Mouse (Mus musculus) MEL (cell line): Measurements from ENCODE around the gene Olfr1396. TPM values are rescaled to one million over a fixed set of nuclear protein-coding genes. Genes with fewer than 3 reads are reported as not detected.

Source experiments
- DNase-seq: peaks from one replicate; pipeline ENCODE4 v3.0.0; 2011; ENCODE audit warnings: low read depth, low spot score
- H3K27ac ChIP-seq: 2 replicates; pipeline ENCODE4 v1.5.1; 2012; ENCODE audit warnings: low read depth, mild to moderate bottlenecking, control low read depth, low read length, moderate library complexity; ENCODE audit not compliant: control insufficient read depth
- H3K27me3 ChIP-seq, 2 experiments: fragments of 150-350 bp in 1 of 2; sonication (generic) in 1 of 2; 2 replicates each; pipeline ENCODE4 v1.6.1; 2012; ENCODE audit warnings: low read length in 2 of 2, mild to moderate bottlenecking in 2 of 2, improper control_type of control experiment in 1 of 2, moderate library complexity in 1 of 2; ENCODE audit not compliant: insufficient read depth in 2 of 2, control insufficient read depth in 1 of 2
- H3K36me3 ChIP-seq, 2 experiments: 2 replicates each; pipeline ENCODE4 v1.6.1; 2012 to 2014; ENCODE audit warnings: low read length in 2 of 2, improper control_type of control experiment in 1 of 2, inconsistent platforms in 1 of 2, mild to moderate bottlenecking in 1 of 2; ENCODE audit not compliant: insufficient read depth in 2 of 2, control insufficient read depth in 1 of 2
- H3K4me1 ChIP-seq, 2 experiments: fragments of 150-350 bp in 1 of 2; sonication (generic) in 1 of 2; 2 replicates each; pipeline ENCODE4 v1.6.1; 2012; ENCODE audit warnings: low read length in 2 of 2, improper control_type of control experiment in 1 of 2, mild to moderate bottlenecking in 1 of 2; ENCODE audit not compliant: insufficient read depth in 2 of 2, control insufficient read depth in 1 of 2
- H3K4me3 ChIP-seq, 2 experiments: fragments of 150-350 bp in 1 of 2; sonication (generic) in 1 of 2; 2 replicates each; pipeline ENCODE4 v1.5.1; 2012; ENCODE audit warnings: low read depth in 2 of 2, low read length in 2 of 2, mild to moderate bottlenecking in 2 of 2, moderate library complexity in 2 of 2, control low read depth in 1 of 2, improper control_type of control experiment in 1 of 2; ENCODE audit not compliant: control insufficient read depth in 1 of 2, insufficient read depth in 1 of 2
- H3K79me2 ChIP-seq: 2 replicates; pipeline ENCODE4 v1.6.1; 2012; ENCODE audit warnings: mild to moderate bottlenecking, low read length, moderate library complexity; ENCODE audit not compliant: control insufficient read depth, poor library complexity, insufficient read depth
- H3K9ac ChIP-seq: 2 replicates; pipeline ENCODE4 v1.6.1; 2012; ENCODE audit warnings: low read depth, mild to moderate bottlenecking, control low read depth, low read length, moderate library complexity; ENCODE audit not compliant: control insufficient read depth, poor library complexity, severe bottlenecking
- H3K9me3 ChIP-seq: fragments of 150-350 bp; sonication (generic); replicated peaks from 2 replicates; pipeline ENCODE4 v1.6.1; 2012; ENCODE audit warnings: mild to moderate bottlenecking, low read length, improper control_type of control experiment, moderate library complexity; ENCODE audit not compliant: insufficient read depth
- BHLHE40 ChIP-seq: IDR thresholded peaks from 2 replicates; pipeline ENCODE4 v1.6.1; 2012; ENCODE audit warnings: low read depth, mild to moderate bottlenecking, inconsistent platforms, low read length, improper control_type of control experiment, borderline replicate concordance
- KAT2A ChIP-seq: conservative IDR thresholded peaks from 2 replicates; pipeline ENCODE4 v1.6.1; 2012; ENCODE audit warnings: low read depth, low read length, improper control_type of control experiment, inconsistent platforms
- MAX ChIP-seq: IDR thresholded peaks from 2 replicates; pipeline ENCODE4 v1.6.1; 2011; ENCODE audit warnings: low read length, improper control_type of control experiment
- MXI1 ChIP-seq: IDR thresholded peaks from 2 replicates; pipeline ENCODE4 v1.6.1; 2011; ENCODE audit warnings: mild to moderate bottlenecking, low read depth, low read length, improper control_type of control experiment
- MYC ChIP-seq: IDR thresholded peaks from 2 replicates; pipeline ENCODE4 v1.6.1; 2011; ENCODE audit warnings: low read depth, mild to moderate bottlenecking, low read length, improper control_type of control experiment, moderate library complexity
- NRF1 ChIP-seq: IDR thresholded peaks from 2 replicates; pipeline ENCODE4 v1.6.1; 2014; ENCODE audit warnings: low read depth, mild to moderate bottlenecking, inconsistent platforms, low read length, improper control_type of control experiment, moderate library complexity; ENCODE audit not compliant: poor library complexity, insufficient read depth, severe bottlenecking
- POLR2A ChIP-seq, 2 experiments: IDR thresholded peaks; 2 replicates each; pipeline ENCODE4 v1.6.1; 2011 to 2012; ENCODE audit warnings: low read length in 2 of 2, mild to moderate bottlenecking in 2 of 2, control low read depth in 1 of 2, improper control_type of control experiment in 1 of 2, low read depth in 1 of 2, moderate library complexity in 1 of 2; ENCODE audit not compliant: control insufficient read depth in 1 of 2, insufficient read depth in 1 of 2, poor library complexity in 1 of 2
- POLR2AphosphoS2 ChIP-seq: IDR thresholded peaks from 2 replicates; pipeline ENCODE4 v1.6.1; 2011; ENCODE audit warnings: low read length, improper control_type of control experiment
- SIN3A ChIP-seq: IDR thresholded peaks from 2 replicates; pipeline ENCODE4 v1.6.1; 2012; ENCODE audit warnings: low read length, improper control_type of control experiment, inconsistent platforms
- TAL1 ChIP-seq: IDR thresholded peaks from 2 replicates; pipeline ENCODE4 v1.6.1; 2012; ENCODE audit warnings: mild to moderate bottlenecking, inconsistent platforms, low read length, moderate library complexity, mixed read lengths
- UBTF ChIP-seq: IDR thresholded peaks from 2 replicates; pipeline ENCODE4 v1.6.1; 2012; ENCODE audit warnings: low read depth, mild to moderate bottlenecking, inconsistent platforms, low read length, improper control_type of control experiment, moderate library complexity, borderline replicate concordance; ENCODE audit not compliant: insufficient read depth
- ZC3H11A ChIP-seq: IDR thresholded peaks from 2 replicates; pipeline ENCODE4 v1.6.1; 2012; ENCODE audit warnings: low read depth, mild to moderate bottlenecking, inconsistent platforms, low read length, improper control_type of control experiment
- ZMIZ1 ChIP-seq: IDR thresholded peaks from 2 replicates; pipeline ENCODE4 v1.6.1; 2012; ENCODE audit warnings: low read depth, mild to moderate bottlenecking, inconsistent platforms, low read length, improper control_type of control experiment, moderate library complexity
- ZNF384 ChIP-seq: IDR thresholded peaks from 2 replicates; pipeline ENCODE4 v1.6.1; 2012; ENCODE audit warnings: low read depth, mild to moderate bottlenecking, inconsistent platforms, low read length, improper control_type of control experiment
- polyA plus RNA-seq, 2 experiments: library from polyadenylated mRNA; stranded (reverse) in 1 of 2; unstranded in 1 of 2; fragments of >175 nt in 1 of 2; fragments of >200 nt in 1 of 2; gene quantifications; 2 replicates each; pipeline versions ENCODE4 v1.2.1 to v1.2.4; 2012; ENCODE audit warnings: low replicate concordance in 2 of 2, low read depth in 1 of 2; ENCODE audit not compliant: insufficient read length in 2 of 2, insufficient read depth in 1 of 2, missing spikeins in 1 of 2
- total RNA-seq: library from RNA; depleted of rRNA; stranded (reverse); fragments of 300-350 nt; gene quantifications from 2 replicates; pipeline ENCODE4 v1.2.3, GENCODE M21; 2012; rRNA removed

Olfr1396 gene
- total RNA-seq, result not detected in 2 replicates
- under 1 TPM in 1 of 2 experiments, not detected in 1; 0.06 TPM for polyA plus RNA-seq

GRCm38 (mm10) chr11:49114774-49115173, at the start of gene Olfr1396:
Gene Olfr1396, minus strand, starts transcription at chr11:49114874.
- Histone ChIP-seq H3K9ac (no peak within 1 kb of the TSS), H3K9me3 (no peaks in the 10 kb centered on the region), H3K27me3 (peaks cover 0 to 2% of the 10 kb centered on the region in 2 experiments; a peak in 2 of 4 replicates), H3K27ac (no peak within 1 kb of the TSS), H3K4me1 (no peaks in the 10 kb centered on the region), H3K4me3 (no peak within 1 kb of the TSS), H3K79me2 (no peaks in the 10 kb centered on the region), H3K36me3 (no peaks in the 10 kb centered on the region)
- TF ChIP-seq TAL1 (no peak), ZMIZ1 (no peak), MYC (no peak), ZNF384 (no peak), MXI1 (no peak), NRF1 (no peak), SIN3A (no peak), ZC3H11A (no peak), MAX (no peak), KAT2A (no peak), BHLHE40 (no peak), POLR2A (IDR thresholded peaks at IDR 0.05; ENCODE audit: control insufficient read depth in 1 of 2, insufficient read depth in 1 of 2, low read depth in 1 of 2, low read length in 2 of 2, poor library complexity in 1 of 2) (no peak), UBTF (no peak)
- no peak for DNase-seq

DNA sequence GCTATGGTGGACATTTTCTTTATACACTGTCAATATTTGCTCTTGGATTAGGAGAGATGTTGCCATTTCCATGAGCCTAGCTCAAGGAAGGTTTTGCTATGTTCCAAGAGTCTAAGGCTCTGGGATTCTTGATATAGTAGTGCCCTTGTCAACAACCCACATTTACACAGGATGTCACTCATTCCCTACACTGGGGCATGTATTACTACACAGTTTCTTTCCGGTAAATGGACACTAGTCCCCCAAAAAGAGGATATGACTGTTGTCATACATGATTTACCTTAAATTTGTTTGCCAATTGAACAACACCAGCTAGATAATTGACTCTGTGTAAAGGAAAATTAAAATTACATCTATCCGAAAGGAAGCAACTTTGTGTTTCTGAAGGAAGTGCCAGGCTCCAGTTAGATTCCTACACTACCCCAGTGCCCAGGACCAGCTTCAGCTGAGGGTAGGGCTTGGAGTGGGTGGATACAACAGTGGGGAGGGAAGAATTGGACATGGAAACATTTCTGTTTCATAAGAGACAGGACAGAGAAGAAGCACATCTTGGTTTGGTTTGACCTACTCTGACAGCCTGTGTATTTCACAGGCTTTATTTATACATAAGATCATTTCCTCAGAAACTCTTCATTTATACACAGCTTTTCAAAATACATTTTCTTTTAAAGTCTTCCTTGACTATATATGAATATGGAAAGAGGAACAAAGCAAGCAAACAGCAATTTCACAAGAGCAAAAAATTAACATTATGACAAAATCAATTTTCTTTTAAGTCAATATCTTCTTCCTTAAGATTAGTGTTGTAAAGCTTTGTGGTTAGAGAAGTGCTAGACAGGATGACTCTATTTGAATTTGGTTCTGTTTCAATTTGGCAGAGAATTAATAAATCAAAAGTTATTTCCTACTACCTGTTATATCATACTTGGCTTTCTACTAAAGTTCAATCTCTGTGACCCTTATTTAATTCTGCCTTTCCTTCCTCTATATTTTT, 42.4 kb upstream of the Olfr1396 start:
- Histone ChIP-seq H3K4me1 (no peaks in the 10 kb centered on the region), H3K9me3 (no peaks in the 10 kb centered on the region), H3K9ac (no peak overlapping the region), H3K27ac (no peak overlapping the region), H3K27me3 (peaks cover 16 to 19% of the 10 kb centered on the region in 2 experiments), H3K79me2 (no peaks in the 10 kb centered on the region), H3K36me3 (no peaks in the 10 kb centered on the region), H3K4me3 (no peak overlapping the region)
- no peak for DNase-seq
- no peak for TF ChIP-seq MXI1
- TF ChIP-seq POLR2AphosphoS2, result no peak
